Mouse (Mus musculus): ENCODE results near the gene Hnrnpul2. TPM values are rescaled to one million over a fixed set of nuclear protein-coding genes. Genes with fewer than 3 reads are reported as not detected.

Gene Hnrnpul2
- polyA plus RNA-seq, 1 experiment from 2014 or later: 5.1 TPM

- Histone ChIP-seq H3K27me3 (replicated peaks) (no peaks in the 10 kb centered on the region), H3K9ac (peak overlapping the region; percentile 55), H3K9me3 (no peaks in the 10 kb centered on the region), H3K36me3 (peaks cover 15% of the 10 kb centered on the region), H3K4me3 (replicated peaks) (peak overlapping the region; percentile 68), H3K4me1 (replicated peaks) (peaks cover 6% of the 10 kb centered on the region), H3K27ac (peak overlapping the region; percentile 59), H3K4me2 (replicated peaks) (peak overlapping the region; percentile 55)
- WGBS: 43% methylated on average over 9 of the region's 9 CpGs
- ATAC-seq: peak; percentile 44
Measured at GRCm38 (mm10) chr19:8870838-8871237, 51.0 kb downstream of the Hnrnpul2 start.

GRCm38 (mm10) chr19:8871267-8872186 is 51.7 kb downstream of the Hnrnpul2 start, which contains the start of gene Ubxn1:
Gene Ubxn1, plus strand, starts transcription at chr19:8871496.
- H3K9ac ChIP-seq: peak within 1 kb of the TSS; percentile 85
- peaks cover 15% of the 10 kb centered on the region for H3K36me3 ChIP-seq
- H3K4me3 ChIP-seq (replicated peaks): peak within 1 kb of the TSS; percentile 68
- H3K27ac ChIP-seq: peak within 1 kb of the TSS; percentile 81
- no peaks in the 10 kb centered on the region for H3K27me3 ChIP-seq (replicated peaks)
- no peaks in the 10 kb centered on the region for H3K9me3 ChIP-seq
- peak within 1 kb of the TSS; percentile 65 for H3K4me2 ChIP-seq (replicated peaks)
- WGBS: under 1% methylated on average over 59 of the region's 59 CpGs
- H3K4me1 ChIP-seq (replicated peaks): peaks cover 6% of the 10 kb centered on the region
- ATAC-seq: peak; percentile 98

DNA sequence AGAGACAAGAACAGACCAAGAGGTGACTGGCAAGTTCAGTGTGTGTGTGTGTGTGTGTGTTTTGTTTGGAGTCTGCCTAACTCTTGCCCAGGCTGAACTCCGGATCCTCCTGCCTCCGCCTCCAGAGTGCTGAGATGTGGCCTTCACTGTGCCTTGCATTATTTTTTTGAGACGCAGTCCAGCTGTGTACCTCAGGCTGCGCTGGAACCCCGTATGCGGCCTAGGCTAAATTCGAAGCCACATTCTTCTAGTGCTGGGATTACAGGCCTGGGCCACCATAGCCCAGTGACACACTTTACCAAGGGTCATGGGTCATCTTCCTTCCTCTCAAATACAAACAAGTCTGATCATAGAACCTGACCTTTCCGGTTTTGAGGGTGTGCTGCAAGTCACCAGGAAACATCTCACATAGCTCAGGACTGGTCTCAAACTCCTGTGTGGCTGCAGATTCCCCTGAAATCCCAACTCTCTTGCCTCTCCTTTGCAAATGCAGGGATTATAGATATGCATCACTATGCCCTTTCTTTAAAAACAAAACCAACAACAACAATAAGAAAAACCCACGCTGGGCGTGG is 52.5 kb downstream of the Hnrnpul2 start:
- Histone ChIP-seq H3K9me3 (no peaks in the 10 kb centered on the region), H3K27ac (peak overlapping the region; percentile 81; the same call in 1 of the 2 replicates), H3K36me3 (peaks cover 15% of the 10 kb centered on the region), H3K9ac (peak overlapping the region; percentile 85), H3K27me3 (replicated peaks) (no peaks in the 10 kb centered on the region), H3K4me3 (replicated peaks) (peak overlapping the region; percentile 68), H3K4me2 (replicated peaks) (peak overlapping the region; percentile 65), H3K4me1 (replicated peaks) (peaks cover 6% of the 10 kb centered on the region)
- 58% methylated on average over 10 of the region's 10 CpGs for WGBS
- ATAC-seq: no peak

DNA sequence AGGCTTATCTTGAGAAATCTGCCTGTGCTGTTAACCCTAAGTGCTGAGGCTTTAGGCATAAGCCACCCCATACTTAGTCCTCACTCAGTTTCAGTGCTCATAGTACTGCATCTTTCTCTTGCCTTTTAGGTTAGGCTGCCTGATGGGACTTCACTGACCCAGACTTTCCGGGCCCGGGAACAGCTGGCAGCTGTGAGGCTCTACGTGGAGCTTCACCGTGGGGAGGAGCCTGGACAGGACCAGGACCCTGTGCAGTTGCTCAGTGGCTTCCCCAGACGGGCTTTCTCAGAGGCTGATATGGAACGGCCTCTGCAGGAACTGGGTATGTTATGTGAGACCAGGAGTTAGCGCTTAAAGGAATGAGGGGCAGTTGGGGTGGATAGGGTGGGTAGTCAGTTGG is 55.2 kb downstream of the Hnrnpul2 start:
- H3K27ac ChIP-seq: no peak overlapping the region
- H3K27me3 ChIP-seq (replicated peaks): no peaks in the 10 kb centered on the region
- H3K4me3 ChIP-seq (replicated peaks): no peak overlapping the region
- H3K9me3 ChIP-seq: no peaks in the 10 kb centered on the region
- no peak overlapping the region for H3K4me2 ChIP-seq (replicated peaks)
- H3K36me3 ChIP-seq: peaks cover 15% of the 10 kb centered on the region
- H3K4me1 ChIP-seq (replicated peaks): peaks cover 10% of the 10 kb centered on the region
- H3K9ac ChIP-seq: no peak overlapping the region
- WGBS: 90% methylated on average over 7 of the region's 7 CpGs
- ATAC-seq: no peak

DNA sequence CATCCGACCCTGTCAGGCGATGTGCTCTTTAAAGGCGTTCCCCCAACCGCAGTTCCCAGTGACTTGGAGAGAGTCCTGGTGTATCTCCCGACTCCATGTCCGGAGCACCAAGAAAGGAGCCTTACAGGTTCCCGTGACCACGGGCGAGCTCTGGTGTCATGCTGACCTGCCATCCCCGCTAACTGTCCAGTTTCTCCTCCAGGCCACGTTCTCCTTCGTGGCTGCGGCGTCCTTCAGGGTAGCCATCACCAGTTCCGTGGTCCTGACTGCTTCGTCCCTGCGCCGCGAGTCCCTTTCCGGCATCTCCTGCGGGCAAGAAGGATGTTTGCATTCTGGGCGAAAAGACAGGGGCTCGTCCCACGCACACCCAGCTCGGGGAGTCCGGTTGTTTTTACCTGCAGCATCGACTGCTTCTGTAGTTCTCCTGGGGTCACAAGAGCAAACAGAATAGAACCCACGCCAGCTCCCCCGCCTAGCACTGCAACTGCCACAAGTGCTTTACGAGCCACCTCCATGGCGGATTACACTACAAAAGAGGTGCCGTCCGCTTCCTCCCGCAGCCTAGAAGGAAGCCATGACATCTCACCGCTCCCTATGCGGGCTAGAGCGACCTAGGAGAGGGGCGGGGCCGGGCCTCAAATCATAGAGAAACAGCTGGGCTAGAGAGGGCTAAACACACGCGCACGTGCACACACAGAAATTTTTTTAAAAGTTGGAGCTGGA is 60.7 kb downstream of the Hnrnpul2 start, which contains the start of gene Uqcc3:
Gene Uqcc3 (minus strand): TSS at position 613 of the 723 bp plus-strand sequence.
- under 1% methylated on average over 42 of the region's 42 CpGs for WGBS
- 0 out of 2 replicates have a peak, but pooled peaks cover 8% of the 10 kb centered on the region for H3K4me1 ChIP-seq (replicated peaks)
- peak within 1 kb of the TSS; percentile 86 for H3K9ac ChIP-seq
- peak within 1 kb of the TSS; percentile 82 for H3K4me2 ChIP-seq (replicated peaks)
- H3K27ac ChIP-seq: peak within 1 kb of the TSS; percentile 75
- no peaks in the 10 kb centered on the region for H3K27me3 ChIP-seq (replicated peaks)
- no peaks in the 10 kb centered on the region for H3K9me3 ChIP-seq
- peak within 1 kb of the TSS; percentile 71 for H3K4me3 ChIP-seq (replicated peaks)
- ATAC-seq: peak; percentile 99
- peaks cover under 1% of the 10 kb centered on the region for H3K36me3 ChIP-seq

DNA sequence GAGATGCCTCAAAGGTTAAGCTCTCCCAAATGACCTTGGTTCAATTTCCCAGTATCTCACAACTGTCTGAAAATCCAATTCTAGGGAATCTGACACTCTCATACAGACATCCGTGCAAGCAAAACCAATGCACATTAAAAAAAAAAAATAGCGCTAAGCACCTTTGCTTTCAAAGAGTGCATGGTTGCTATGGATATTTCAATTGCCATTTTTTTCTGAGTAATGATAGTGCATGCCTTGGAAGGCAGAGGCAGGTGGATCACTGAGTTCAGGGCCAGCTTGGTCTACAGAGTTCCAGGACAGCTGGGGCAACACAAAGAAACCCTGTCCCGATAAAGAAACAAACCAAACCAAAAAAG is 61.2 kb downstream of the Hnrnpul2 start:
- Histone ChIP-seq H3K36me3 (no peaks in the 10 kb centered on the region), H3K9ac (peak overlapping the region; percentile 86), H3K9me3 (no peaks in the 10 kb centered on the region), H3K27me3 (replicated peaks) (no peaks in the 10 kb centered on the region), H3K4me2 (replicated peaks) (peak overlapping the region; percentile 82), H3K4me1 (replicated peaks) (0 out of 2 replicates have a peak, but pooled peaks cover 8% of the 10 kb centered on the region), H3K4me3 (replicated peaks) (peak overlapping the region; percentile 71), H3K27ac (no peak overlapping the region)
- 18% methylated on average over 3 of the region's 3 CpGs for WGBS
- peak; percentile 10; the same call in 1 of the 2 replicates for ATAC-seq

DNA sequence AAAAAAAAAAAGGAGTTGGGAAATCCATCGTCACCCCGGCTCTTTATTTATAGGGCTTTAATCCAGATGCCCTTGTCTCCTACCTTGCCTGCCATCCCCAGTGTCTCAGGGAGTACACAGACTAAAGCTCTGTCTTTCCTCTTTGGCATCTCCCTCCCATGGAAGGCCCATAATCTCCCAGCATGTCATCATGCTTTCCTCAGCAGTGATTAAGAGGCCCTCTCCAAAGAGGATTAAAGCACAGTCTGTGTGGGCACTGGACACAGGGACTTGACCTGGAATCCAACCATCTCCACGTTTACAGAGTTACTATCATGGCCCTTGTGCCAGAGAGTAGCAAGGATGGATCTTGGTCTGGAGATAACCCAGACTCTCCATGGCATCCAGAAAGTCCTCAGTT is 63.8 kb downstream of the Hnrnpul2 start, which contains the start of the genes Lbhd1 and Gm49403:
Gene Lbhd1 (plus strand): TSS at position 117 of the 400 bp plus-strand sequence.
Gene Gm49403 (plus strand): TSS at position 315 of the 400 bp plus-strand sequence.
- Histone ChIP-seq H3K27me3 (replicated peaks) (no peaks in the 10 kb centered on the region), H3K4me2 (replicated peaks) (no peak within 1 kb of the TSS), H3K4me3 (replicated peaks) (no peak within 1 kb of the TSS), H3K9me3 (no peaks in the 10 kb centered on the region), H3K27ac (no peak within 1 kb of the TSS), H3K9ac (no peak within 1 kb of the TSS), H3K36me3 (no peaks in the 10 kb centered on the region), H3K4me1 (replicated peaks) (peaks cover 13% of the 10 kb centered on the region; the same call in 1 of the 2 replicates)
- WGBS: 75% methylated on average over 3 of the region's 3 CpGs
- ATAC-seq: no peak

Other genes with a start within 250 kb of the Hnrnpul2 start
- gene Slc22a8, start 228.8 kb upstream of the Hnrnpul2 start, polyA plus RNA-seq (2015; fragmentation: Nextera tagmentation; extraction: Ambion mirVana): 0.05 TPM in 1 of 2 replicates, not detected in the other
- gene Slc22a6, start 202.0 kb upstream of the Hnrnpul2 start, polyA plus RNA-seq (2015; fragmentation: Nextera tagmentation; extraction: Ambion mirVana): 0.05 TPM in 1 of 2 replicates, not detected in the other
- gene Chrm1, start 156.2 kb upstream of the Hnrnpul2 start, polyA plus RNA-seq (2015; fragmentation: Nextera tagmentation; extraction: Ambion mirVana): 0.64 and 1.1 TPM in 2 replicates
- gene Slc3a2, start 96.6 kb upstream of the Hnrnpul2 start, polyA plus RNA-seq (2015; fragmentation: Nextera tagmentation; extraction: Ambion mirVana): 161 and 163 TPM in 2 replicates
- 77.3 and 88.5 TPM in 2 replicates for gene Wdr74, start 84.2 kb upstream of the Hnrnpul2 start, polyA plus RNA-seq (2015; fragmentation: Nextera tagmentation; extraction: Ambion mirVana)
- gene 1700092M07Rik, start 79.3 kb upstream of the Hnrnpul2 start, polyA plus RNA-seq (2015; fragmentation: Nextera tagmentation; extraction: Ambion mirVana): 1.8 TPM in 2 replicates
- gene Stx5a, start 78.6 kb upstream of the Hnrnpul2 start, polyA plus RNA-seq (2015; fragmentation: Nextera tagmentation; extraction: Ambion mirVana): 119 and 121 TPM in 2 replicates
- gene Nxf1, start 62.9 kb upstream of the Hnrnpul2 start, polyA plus RNA-seq (2015; fragmentation: Nextera tagmentation; extraction: Ambion mirVana): 143 and 146 TPM in 2 replicates
- gene Tmem223, start 49.0 kb upstream of the Hnrnpul2 start, polyA plus RNA-seq (2015; fragmentation: Nextera tagmentation; extraction: Ambion mirVana): 164 and 177 TPM in 2 replicates
- gene Tmem179b, start 45.5 kb upstream of the Hnrnpul2 start, polyA plus RNA-seq (2015; fragmentation: Nextera tagmentation; extraction: Ambion mirVana): 90.4 and 102 TPM in 2 replicates
- 25.2 and 26.9 TPM in 2 replicates for gene Taf6l, start 33.6 kb upstream of the Hnrnpul2 start, polyA plus RNA-seq (2015; fragmentation: Nextera tagmentation; extraction: Ambion mirVana)
- 137 and 147 TPM in 2 replicates for gene Polr2g, start 21.4 kb upstream of the Hnrnpul2 start, polyA plus RNA-seq (2015; fragmentation: Nextera tagmentation; extraction: Ambion mirVana)
- gene Zbtb3, start 17.5 kb upstream of the Hnrnpul2 start, polyA plus RNA-seq (2015; fragmentation: Nextera tagmentation; extraction: Ambion mirVana): 4.0 and 4.6 TPM in 2 replicates
- gene Ttc9c, start 677 bp upstream of the Hnrnpul2 start, polyA plus RNA-seq (2015; fragmentation: Nextera tagmentation; extraction: Ambion mirVana): 48.2 and 49.3 TPM in 2 replicates
- not detected in 2 replicates for gene AC129217.1, start 9.8 kb downstream of the Hnrnpul2 start, polyA plus RNA-seq (2015; fragmentation: Nextera tagmentation; extraction: Ambion mirVana)
- gene Bscl2, start 17.5 kb downstream of the Hnrnpul2 start, polyA plus RNA-seq (2015; fragmentation: Nextera tagmentation; extraction: Ambion mirVana): 40.6 and 48.3 TPM in 2 replicates
- gene Gng3, start 19.2 kb downstream of the Hnrnpul2 start, polyA plus RNA-seq (2015; fragmentation: Nextera tagmentation; extraction: Ambion mirVana): 16.0 and 17.3 TPM in 2 replicates
- gene Lrrn4cl, start 30.8 kb downstream of the Hnrnpul2 start, polyA plus RNA-seq (2015; fragmentation: Nextera tagmentation; extraction: Ambion mirVana): 1.6 and 2.0 TPM in 2 replicates
- gene Ubxn1, start 51.5 kb downstream of the Hnrnpul2 start, polyA plus RNA-seq (2015; fragmentation: Nextera tagmentation; extraction: Ambion mirVana): 163 and 167 TPM in 2 replicates
- 62.7 and 63.9 TPM in 2 replicates for gene Uqcc3, start 60.9 kb downstream of the Hnrnpul2 start, polyA plus RNA-seq (2015; fragmentation: Nextera tagmentation; extraction: Ambion mirVana)
- 72.5 and 95.3 TPM in 2 replicates for gene Lbhd1, start 63.7 kb downstream of the Hnrnpul2 start, polyA plus RNA-seq (2015; fragmentation: Nextera tagmentation; extraction: Ambion mirVana)
- gene Gm49403, start 63.9 kb downstream of the Hnrnpul2 start, polyA plus RNA-seq (2015; fragmentation: Nextera tagmentation; extraction: Ambion mirVana): not detected in 2 replicates
- gene 1810009A15Rik, start 68.8 kb downstream of the Hnrnpul2 start, polyA plus RNA-seq (2015; fragmentation: Nextera tagmentation; extraction: Ambion mirVana): 86.5 and 95.2 TPM in 2 replicates
- not detected in 2 replicates for gene Gm49416, start 68.9 kb downstream of the Hnrnpul2 start, polyA plus RNA-seq (2015; fragmentation: Nextera tagmentation; extraction: Ambion mirVana)
- gene Ints5, start 73.0 kb downstream of the Hnrnpul2 start, polyA plus RNA-seq (2015; fragmentation: Nextera tagmentation; extraction: Ambion mirVana): 40.0 and 41.5 TPM in 2 replicates
- 92.6 and 93.3 TPM in 2 replicates for gene Ganab, start 78.1 kb downstream of the Hnrnpul2 start, polyA plus RNA-seq (2015; fragmentation: Nextera tagmentation; extraction: Ambion mirVana)
- 40.0 and 44.7 TPM in 2 replicates for gene B3gat3, start 100.4 kb downstream of the Hnrnpul2 start, polyA plus RNA-seq (2015; fragmentation: Nextera tagmentation; extraction: Ambion mirVana)
- gene Rom1, start 109.3 kb downstream of the Hnrnpul2 start, polyA plus RNA-seq (2015; fragmentation: Nextera tagmentation; extraction: Ambion mirVana): 2.7 and 3.3 TPM in 2 replicates
- gene Eml3, start 109.5 kb downstream of the Hnrnpul2 start, polyA plus RNA-seq (2015; fragmentation: Nextera tagmentation; extraction: Ambion mirVana): 24.2 and 28.4 TPM in 2 replicates
- 130 and 139 TPM in 2 replicates for gene Mta2, start 121.9 kb downstream of the Hnrnpul2 start, polyA plus RNA-seq (2015; fragmentation: Nextera tagmentation; extraction: Ambion mirVana)
- gene Tut1, start 133.8 kb downstream of the Hnrnpul2 start, polyA plus RNA-seq (2015; fragmentation: Nextera tagmentation; extraction: Ambion mirVana): 29.7 and 30.4 TPM in 2 replicates
- gene Eef1g, start 147.0 kb downstream of the Hnrnpul2 start, polyA plus RNA-seq (2015; fragmentation: Nextera tagmentation; extraction: Ambion mirVana): 436 and 453 TPM in 2 replicates
- 22.4 and 25.0 TPM in 2 replicates for gene Ahnak, start 169.3 kb downstream of the Hnrnpul2 start, polyA plus RNA-seq (2015; fragmentation: Nextera tagmentation; extraction: Ambion mirVana)

Data from intestine, embryonic 15.5 days (tissue).